Mouse (Mus musculus) brain, embryonic 14.5 days (tissue): ENCODE measurements around the gene Pimreg.

Experiments used
- CTCF ChIP-seq: fragments of 200-500 bp; IDR thresholded peaks from 2 replicates; pipeline ENCODE4 v1.5.1; 2012; ENCODE audit warnings: inconsistent platforms, mild to moderate bottlenecking, moderate library complexity, borderline replicate concordance; ENCODE audit not compliant: insufficient read depth, insufficient read length; ENCODE audit errors: extremely low read depth
- POLR2A ChIP-seq: fragments of 200-500 bp; IDR thresholded peaks from 2 replicates; pipeline ENCODE4 v1.6.1; 2012; ENCODE audit warnings: mild to moderate bottlenecking, inconsistent platforms, borderline replicate concordance; ENCODE audit not compliant: poor library complexity, insufficient read depth, insufficient read length, severe bottlenecking; ENCODE audit errors: extremely low read depth

- no peak for TF ChIP-seq POLR2A
- TF ChIP-seq CTCF, result no peak
Observed at GRCm38 (mm10) chr11:72067326-72067725, 25.5 kb downstream of the Pimreg start.
